Mouse (Mus musculus) cerebellum, adult 11-12 months (tissue): Measurements from ENCODE around the gene Bcar3.
"Not testable (repeated sequence)": the region's sequence is repeated elsewhere in the genome, so short reads cannot be mapped to it uniquely, and the experiment has no call there.

Experiments used
- DNase-seq: peaks from one replicate; pipeline ENCODE4 v3.0.0; 2022

The Bcar3 gene

GRCm38 (mm10) chr3:122387771-122388170 lies 93.8 kb downstream of the Bcar3 start:
- peak; percentile 80 for DNase-seq

DNA sequence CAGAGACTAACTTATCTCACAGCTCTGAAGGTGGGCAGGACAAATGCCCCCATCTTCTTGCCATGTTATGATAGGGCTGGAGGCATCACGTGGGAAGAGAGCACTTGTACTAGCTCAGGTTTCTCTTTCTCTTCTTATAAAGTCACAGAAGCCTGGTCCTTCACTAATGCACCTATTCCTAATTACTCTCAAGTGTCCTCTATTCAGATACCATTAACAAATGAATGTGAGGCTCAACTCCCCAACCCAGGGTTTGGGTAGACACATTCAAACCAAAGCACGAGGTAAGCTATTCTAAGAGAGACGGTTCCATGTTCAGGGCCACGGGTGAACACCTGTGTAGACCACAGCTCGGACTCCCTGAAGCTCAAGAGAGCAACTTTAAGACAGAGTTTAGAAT lies 96.0 kb downstream of the Bcar3 start:
- DNase-seq = no peak

- no peak for DNase-seq
These were observed 97.2 kb downstream of the Bcar3 start for GRCm38 (mm10) chr3:122391098-122391497.

DNA sequence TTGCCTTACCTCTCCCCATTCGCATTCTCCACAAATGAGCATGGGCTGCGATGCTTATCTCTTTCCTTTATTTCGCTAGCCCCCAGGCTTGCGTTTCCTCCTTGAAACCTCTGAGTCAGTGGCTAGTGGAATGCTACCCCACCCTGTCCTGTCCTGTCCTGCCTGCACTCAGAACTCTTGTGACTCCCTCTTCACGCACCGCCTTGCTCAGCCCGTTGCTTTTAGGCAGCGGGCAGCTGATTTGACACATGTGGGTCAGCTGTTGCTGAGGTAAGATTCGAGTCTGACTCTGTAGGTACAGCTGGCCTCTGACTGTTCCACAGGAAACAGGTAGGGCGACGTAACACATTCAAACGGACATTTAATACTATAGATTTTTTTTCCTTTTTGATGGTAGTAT lies 97.9 kb downstream of the Bcar3 start:
- DNase-seq = no peak

DNA sequence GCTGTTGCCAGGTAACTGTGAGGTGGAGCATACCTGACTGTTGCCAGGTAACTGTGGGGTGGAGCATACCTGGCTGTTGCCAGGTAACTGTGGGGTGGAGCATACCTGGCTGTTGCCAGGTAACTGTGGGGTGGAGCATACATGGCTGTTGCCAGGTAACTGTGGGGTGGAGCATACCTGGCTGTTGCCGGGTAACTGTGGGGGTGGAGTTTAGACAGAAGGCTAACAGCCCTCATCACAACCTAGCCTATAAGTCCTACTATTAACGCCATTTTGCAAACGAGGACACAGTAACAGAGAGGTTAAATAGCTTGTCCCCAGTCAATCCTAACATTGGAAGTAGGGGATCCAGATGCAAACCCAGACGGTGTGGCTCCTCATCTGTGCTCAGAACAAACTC lies 99.5 kb downstream of the Bcar3 start:
- not testable (repeated sequence) for DNase-seq

GRCm38 (mm10) chr3:122393836-122394374 lies 100.0 kb downstream of the Bcar3 start:
- DNase-seq = no peak

- DNase-seq = no peak
These were observed 103.0 kb downstream of the Bcar3 start for GRCm38 (mm10) chr3:122396957-122397356.

DNA sequence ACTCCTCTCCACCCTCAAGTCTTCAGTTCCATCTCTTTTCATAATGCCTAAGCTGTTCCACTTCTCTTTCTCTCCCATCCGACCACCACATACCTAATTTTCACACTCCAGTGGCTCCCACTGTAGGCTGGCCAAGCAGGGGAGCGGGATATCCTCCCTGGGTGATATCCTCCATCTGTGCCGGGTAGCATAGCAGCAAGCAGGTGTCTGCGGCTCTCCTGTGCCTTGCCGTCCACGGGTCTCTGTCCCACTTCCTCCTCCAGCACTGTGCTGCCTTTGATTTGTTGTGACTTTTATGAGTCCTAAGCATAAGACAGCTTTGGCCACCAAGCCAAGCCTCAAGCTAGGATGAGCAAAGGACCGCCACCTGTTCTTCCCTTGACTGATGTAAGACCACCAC lies 103.5 kb downstream of the Bcar3 start:
- DNase-seq = no peak

- DNase-seq = no peak
These were observed 107.1 kb downstream of the Bcar3 start for GRCm38 (mm10) chr3:122401011-122401410.

DNA sequence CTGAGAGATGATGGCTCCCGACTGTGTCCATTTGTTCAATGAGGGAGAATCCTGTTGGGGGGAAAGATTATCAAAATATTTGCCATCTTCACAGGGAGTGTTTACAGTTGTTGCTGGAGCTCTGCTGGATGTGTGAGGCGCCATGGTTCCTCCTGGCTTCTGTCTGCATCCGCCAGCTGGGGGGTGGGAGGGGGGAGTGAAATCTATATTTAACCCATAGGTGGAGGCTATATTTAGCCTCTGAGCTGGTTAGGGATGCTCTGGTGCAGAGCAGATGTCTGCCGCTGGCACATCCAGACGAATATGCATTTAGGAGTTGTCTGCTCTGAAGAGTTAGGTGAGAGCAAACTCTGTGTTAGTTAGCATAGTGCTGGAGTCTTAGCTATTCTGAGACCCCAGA lies 108.2 kb downstream of the Bcar3 start:
- no peak for DNase-seq

DNA sequence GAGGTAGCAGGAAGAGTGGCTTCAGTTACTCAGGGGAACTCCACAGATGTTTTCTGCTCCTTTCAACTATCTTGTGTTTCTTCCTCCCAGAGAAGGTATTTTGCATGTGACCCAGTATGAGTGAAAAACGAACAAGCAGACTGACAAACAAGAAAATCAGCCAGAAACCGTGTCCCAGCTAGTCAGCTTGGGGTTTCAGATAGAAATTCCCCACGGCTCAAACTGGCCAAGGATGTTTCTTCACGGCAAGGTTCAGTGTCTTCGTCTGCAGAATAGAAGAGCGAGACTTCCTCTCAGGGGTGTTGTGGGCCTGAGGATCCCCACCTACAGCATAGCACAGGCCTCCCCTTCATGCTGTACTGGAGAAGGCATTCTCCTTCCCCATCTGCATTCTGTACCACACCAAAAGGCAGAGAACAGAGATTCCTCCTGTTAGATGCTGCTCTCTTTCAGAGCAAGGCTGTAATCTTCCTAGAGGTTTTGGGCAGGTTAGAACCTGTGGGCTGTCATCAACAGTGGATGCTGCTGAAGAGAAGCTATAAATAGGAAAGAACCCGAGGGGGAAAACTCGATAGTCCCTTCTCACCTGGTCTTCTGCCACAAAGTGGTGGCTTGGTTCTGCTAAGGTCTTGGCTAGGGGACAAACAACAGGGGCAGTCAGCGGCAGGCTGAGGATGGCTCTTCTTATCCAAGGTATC lies 110.1 kb downstream of the Bcar3 start:
- DNase-seq = no peak

GRCm38 (mm10) chr3:122405203-122405956 lies 111.4 kb downstream of the Bcar3 start:
- no peak for DNase-seq

GRCm38 (mm10) chr3:122406416-122406815 lies 112.5 kb downstream of the Bcar3 start:
- DNase-seq = no peak

DNA sequence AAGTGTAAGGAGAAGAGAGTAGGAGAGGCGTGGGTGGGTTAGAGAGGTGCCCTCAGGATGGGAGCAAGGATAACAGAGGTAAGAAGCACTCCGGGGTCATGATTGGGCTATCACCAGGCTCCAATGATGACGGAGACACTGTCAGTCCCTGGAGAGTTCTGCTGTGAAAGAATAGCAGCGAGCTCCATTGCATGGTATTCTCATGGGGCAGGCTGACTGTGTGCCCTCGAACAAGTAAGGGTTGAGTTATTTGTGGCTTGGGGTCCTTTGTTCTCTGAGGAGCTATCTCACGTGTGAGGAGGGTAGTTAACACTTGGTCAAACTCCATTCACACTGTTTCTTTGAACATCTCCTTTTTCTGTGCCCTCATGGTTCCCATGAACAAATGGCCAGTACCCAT lies 113.8 kb downstream of the Bcar3 start:
- DNase-seq = no peak

DNA sequence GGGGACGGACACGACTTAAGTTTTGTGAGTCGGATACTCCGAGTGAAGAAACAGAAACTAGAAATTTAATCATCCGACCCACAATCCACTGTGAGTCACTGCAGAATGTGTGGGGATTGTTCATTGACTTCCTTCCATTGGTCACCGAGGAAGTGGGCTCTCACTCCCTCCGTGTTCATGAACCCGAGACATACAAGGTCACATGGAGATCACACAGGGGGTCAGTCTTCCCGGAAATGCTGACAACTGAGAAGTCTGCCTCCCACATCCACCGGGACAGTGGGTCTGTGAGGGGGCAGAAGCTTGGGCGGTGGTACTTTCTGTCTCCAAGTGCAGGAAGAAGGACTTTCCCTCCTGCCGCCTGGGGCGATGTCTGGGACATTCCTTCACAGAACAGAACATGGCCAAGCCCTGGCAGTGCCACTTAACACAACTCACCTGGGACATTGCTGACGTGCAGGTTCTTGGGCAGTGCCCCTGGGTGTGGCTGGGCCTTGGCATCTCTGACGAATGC lies 114.9 kb downstream of the Bcar3 start:
- DNase-seq = no peak

DNA sequence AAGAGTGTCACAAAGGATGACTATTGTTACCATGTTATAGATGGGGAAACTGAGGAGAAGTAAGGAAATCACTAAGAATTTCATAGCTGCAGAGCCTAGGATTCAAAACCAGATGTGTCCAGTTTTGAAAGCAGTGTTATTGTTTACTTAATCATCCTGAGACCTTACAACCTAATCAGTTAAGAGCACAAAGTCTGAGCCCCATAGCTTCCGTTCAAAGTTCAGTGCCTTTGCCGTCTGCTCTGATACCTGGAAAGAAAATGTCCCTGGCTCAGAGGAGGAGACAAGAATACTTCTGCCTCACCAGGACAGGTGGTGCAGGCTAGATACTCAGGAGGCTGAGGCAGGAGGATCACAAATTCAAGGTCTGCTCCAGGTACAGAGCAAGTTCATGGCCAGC lies 117.7 kb downstream of the Bcar3 start:
- no peak for DNase-seq

DNA sequence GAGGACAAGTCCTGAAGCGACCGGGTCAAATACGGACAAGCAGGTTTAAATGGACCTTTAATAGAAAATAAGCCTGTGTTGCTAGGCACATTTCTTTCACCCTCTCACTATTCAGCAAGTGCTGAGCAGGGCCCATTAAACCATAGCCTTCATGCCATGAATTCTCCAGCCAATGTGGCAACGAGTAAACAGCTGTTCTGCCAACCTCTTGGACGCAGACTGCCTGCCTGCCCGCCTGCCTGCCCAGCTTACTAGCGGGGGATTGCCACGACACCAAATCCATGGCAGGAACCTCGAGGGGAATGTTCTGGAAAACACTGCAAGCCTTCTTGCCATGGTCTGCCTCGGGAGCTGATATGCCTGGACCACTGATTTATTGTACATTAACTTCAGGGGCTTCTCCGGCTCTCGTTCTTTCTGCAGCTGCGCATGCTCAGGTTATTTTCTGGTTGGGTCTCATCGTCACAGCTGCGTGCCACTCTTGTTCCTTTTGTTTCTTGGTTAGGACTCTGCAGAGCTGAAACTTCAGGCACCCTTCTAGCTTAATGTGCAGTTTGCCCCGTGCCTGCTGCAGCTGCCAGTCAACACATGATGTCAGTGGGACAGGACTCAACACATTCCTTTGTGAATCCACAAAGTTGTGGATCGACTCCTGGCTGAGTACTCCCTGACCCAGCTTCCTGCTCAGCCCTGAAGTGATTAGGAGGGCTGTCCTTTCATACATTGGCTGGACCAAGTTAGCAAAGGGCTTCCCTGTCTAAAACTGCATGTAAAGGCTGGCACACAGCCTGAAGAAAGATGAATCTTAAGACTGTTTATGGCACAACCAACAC lies 120.0 kb downstream of the Bcar3 start:
- peak; percentile 20 for DNase-seq

GRCm38 (mm10) chr3:122414868-122415267 lies 120.9 kb downstream of the Bcar3 start:
- DNase-seq = no peak

DNA sequence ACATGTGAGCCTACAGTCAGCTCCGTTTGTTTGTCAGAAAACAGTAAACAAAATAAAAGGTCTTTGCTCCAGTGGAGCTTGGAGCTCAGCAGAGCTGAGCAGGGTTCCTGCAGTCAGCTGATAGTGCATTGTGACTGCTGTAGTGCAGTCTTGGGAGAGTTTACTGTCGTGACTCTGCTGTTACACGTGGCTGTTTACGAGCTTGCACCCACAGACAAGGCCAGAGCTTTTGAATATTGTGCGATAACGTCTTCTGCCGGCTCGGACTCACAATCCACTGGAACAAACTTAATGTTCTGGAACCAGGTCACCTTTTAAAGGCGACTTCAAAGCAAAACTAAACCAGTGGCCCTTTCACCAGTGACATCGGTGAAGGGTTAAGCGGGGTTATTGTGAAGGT lies 123.5 kb downstream of the Bcar3 start:
- DNase-seq = no peak

DNA sequence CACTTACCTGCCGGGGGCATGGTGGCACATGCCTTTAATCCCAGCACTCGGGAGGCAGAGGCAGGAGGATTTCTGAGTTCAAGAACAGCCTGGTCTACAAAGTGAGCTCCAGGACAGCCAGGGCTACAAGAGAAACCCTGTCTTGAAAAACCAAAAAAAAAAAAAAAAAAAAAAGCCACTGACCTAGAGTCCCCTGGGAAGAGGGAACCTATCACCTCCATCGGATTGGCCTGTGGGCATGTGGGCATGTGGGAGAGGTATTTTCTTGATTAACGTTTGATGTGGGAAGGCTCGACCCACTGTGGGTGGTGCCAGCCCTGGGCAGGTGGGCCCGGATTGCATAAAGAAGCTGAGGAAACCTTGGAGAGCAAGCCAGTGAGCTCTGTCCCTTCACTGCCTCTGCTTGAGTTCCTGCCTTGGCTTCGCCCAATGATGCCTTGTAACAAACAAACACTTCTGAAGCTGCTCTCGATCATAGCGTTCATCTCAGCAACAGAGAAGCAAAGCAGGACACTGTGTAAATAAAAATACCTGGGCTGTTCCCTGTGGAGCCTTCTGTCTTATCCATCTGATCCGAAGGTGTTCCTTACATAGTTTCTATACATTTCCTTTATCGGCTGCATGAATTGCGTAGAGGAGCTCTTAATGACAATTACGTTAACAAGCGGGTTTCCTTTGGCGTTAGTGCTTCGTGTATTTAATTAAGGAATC lies 124.8 kb downstream of the Bcar3 start:
- DNase-seq = no peak

- DNase-seq = peak; percentile 33
These were observed 125.9 kb downstream of the Bcar3 start for GRCm38 (mm10) chr3:122419610-122420409.

- DNase-seq = no peak
These were observed 126.5 kb downstream of the Bcar3 start for GRCm38 (mm10) chr3:122420410-122420774.
